ENCODE assay signal across 8 mouse cellular contexts in genomic region chr6:29819309-29819708, GRCm38 (mm10). TPM values are rescaled to one million over a fixed set of nuclear protein-coding genes. Genes with fewer than 3 reads are reported as not detected.
A peak's percentile ranks its signal among the peaks of the same experiment; 100 is the strongest.
DNase-seq lines count a peak whose midpoint lies in the region; ATAC-seq lines count a peak whose summit lies in the region.

No protein-coding gene starts in this region.

- no peak overlapping the region for H3K4me2 ChIP-seq in heart, embryonic 12.5 days
- H3K4me2 ChIP-seq in forebrain, embryonic 11.5 days (ENCODE audit: low read depth, low read length, severe bottlenecking), result no peak overlapping the region

- 32% methylated on average over 3 of the region's 3 CpGs for WGBS in heart, embryonic 12.5 days
- 31% methylated on average over 3 of the region's 3 CpGs for WGBS in forebrain, embryonic 11.5 days

- H3K27ac ChIP-seq in heart, embryonic 12.5 days (ENCODE audit: poor library complexity, severe bottlenecking), result no peak overlapping the region
- no peak overlapping the region for H3K27ac ChIP-seq in forebrain, embryonic 11.5 days (ENCODE audit: low read depth, low read length)

- no peaks in the 10 kb centered on the region for H3K4me1 ChIP-seq in heart, embryonic 12.5 days (replicated peaks)
- H3K4me1 ChIP-seq in forebrain, embryonic 11.5 days (replicated peaks; ENCODE audit: control insufficient read depth, insufficient read depth, low read length), result peaks cover 4% of the 10 kb centered on the region; the same call in 1 of the 2 replicates

- no peaks in the 10 kb centered on the region for H3K9me3 ChIP-seq in heart, embryonic 12.5 days (replicated peaks)
- no peaks in the 10 kb centered on the region for H3K9me3 ChIP-seq in forebrain, embryonic 11.5 days (ENCODE audit: control insufficient read depth, low read length)

- intact Hi-C loops in left cerebral cortex, postnatal 4 days (cut with DNase I), result loop anchor here (5.0 to 10.0 kb wide), 2 partner anchors 55 to 112 kb away; partner anchors contain the start of gene Ahcyl2

- no peak overlapping the region for H3K4me3 ChIP-seq in heart, embryonic 12.5 days
- no peak overlapping the region for H3K4me3 ChIP-seq in forebrain, embryonic 11.5 days (ENCODE audit: low read depth, low read length)

- ATAC-seq in heart, embryonic 12.5 days (ENCODE audit: insufficient number of reproducible peaks, low FRiP score), result no peak
- ATAC-seq in forebrain, embryonic 11.5 days (replicated peaks; ENCODE audit: low FRiP score), result no peak

- peak; percentile 28 for DNase-seq in heart, adult 8-10 months (ENCODE audit: low spot score)
- DNase-seq in 416B (ENCODE audit: low read depth) (peak; percentile 73), MEL-GATA-1-ER (ENCODE audit: extremely low read depth, low read depth) (peak; percentile 18)
- DNase-seq in embryo, embryonic 11 days, result peak; percentile 50
- DNase-seq in left cerebral cortex, postnatal 4 days, result peak; percentile 10
- DNase-seq in telencephalon, adult 2 months (ENCODE audit: low read depth, low spot score), result peak; percentile 22
- no peak for DNase-seq in forebrain, embryonic 11.5 days (ENCODE audit: low spot score)

- H3K36me3 ChIP-seq in heart, embryonic 12.5 days, result no peaks in the 10 kb centered on the region
- H3K36me3 ChIP-seq in forebrain, embryonic 11.5 days (ENCODE audit: control insufficient read depth, insufficient read depth, low read length), result no peaks in the 10 kb centered on the region

- no peak overlapping the region for H3K9ac ChIP-seq in heart, embryonic 12.5 days
- H3K9ac ChIP-seq in forebrain, embryonic 11.5 days (ENCODE audit: low read length), result no peak overlapping the region

- no peaks in the 10 kb centered on the region for H3K27me3 ChIP-seq in heart, embryonic 12.5 days (replicated peaks)
- H3K27me3 ChIP-seq in forebrain, embryonic 11.5 days (ENCODE audit: control insufficient read depth, insufficient read depth, low read length), result no peaks in the 10 kb centered on the region

RNA-seq across cellular contexts. Expression of gene Ahcyl2, which starts 51.5 kb away (rescaled TPM):
- 10 to 100 TPM; 14.2 to 19.6 (median 17.2) TPM for total RNA-seq in heart, adult 8-10 months (2022)
- polyA plus RNA-seq in heart, embryonic 12.5 days (2016; fragmentation: Nextera tagmentation; extraction: Ambion mirVana), result 12.1 and 14.5 TPM in 2 replicates
- total RNA-seq in left cerebral cortex, postnatal 4 days (2021), result 10 to 100 TPM; 51.3 to 54.1 TPM
- 16.7 and 19.1 TPM in 2 replicates for polyA plus RNA-seq in forebrain, embryonic 11.5 days (2014; fragmentation: Nextera tagmentation; extraction: Ambion mirVana)
